Mouse (Mus musculus): ENCODE measurements around the gene Klri2. TPM values are rescaled to one million over a fixed set of nuclear protein-coding genes. Genes with fewer than 3 reads are reported as not detected.
"Not testable (repeated sequence)": the region's sequence is repeated elsewhere in the genome, so short reads cannot be mapped to it uniquely, and the experiment has no call there.

Klri2 gene
- total and polyA plus RNA-seq, 3 experiments: not detected

DNA sequence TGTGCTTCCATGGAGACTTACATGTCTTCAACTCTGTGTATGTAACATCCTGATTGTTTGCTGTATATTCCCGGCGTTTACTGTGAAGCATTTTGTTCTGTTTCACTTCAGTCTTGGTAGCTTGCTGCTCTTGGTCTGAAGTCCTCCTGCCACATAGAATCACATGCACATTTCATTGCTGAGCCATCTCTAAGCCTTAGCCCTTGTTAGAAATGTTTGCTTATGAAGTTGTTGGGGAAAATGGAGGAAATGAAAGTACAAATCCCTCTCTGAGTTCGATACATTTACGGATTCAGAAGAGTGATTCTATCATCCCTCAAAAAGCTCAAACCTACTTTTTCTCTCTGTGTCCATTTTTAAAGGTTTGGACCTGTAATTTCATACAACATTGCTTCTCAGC lies 23.3 kb downstream of the Klri2 start, which contains the start of gene Klri1:
Gene Klri1 (minus strand): TSS at position 101 of the 400 bp plus-strand sequence.
- Histone ChIP-seq H3K27ac (ENCODE audit: insufficient read depth, low read depth) (no peak within 1 kb of the TSS), H3K9me3 (replicated peaks; ENCODE audit: low read length) (no peaks in the 10 kb centered on the region), H3K4me2 (ENCODE audit: insufficient read depth, low read depth, poor library complexity, severe bottlenecking) (no peak within 1 kb of the TSS), H3K4me3 (replicated peaks in 1 of 3; ENCODE audit: low read depth in 2 of 3, low read length in 2 of 3, poor library complexity in 1 of 3) (no peak within 1 kb of the TSS), H3K27me3 (replicated peaks) (no peaks in the 10 kb centered on the region), H3K79me2 (replicated peaks; ENCODE audit: control insufficient read depth, extremely low read depth, insufficient read depth, poor library complexity, severe bottlenecking) (no peaks in the 10 kb centered on the region), H3K4me1 (ENCODE audit: control insufficient read depth in 1 of 2, insufficient read depth in 2 of 2) (peaks cover 0 to 9% of the 10 kb centered on the region in 2 experiments; a peak in 1 of 4 replicates), H3K36me3 (replicated peaks in 1 of 2; ENCODE audit: control insufficient read depth in 1 of 2, insufficient read depth in 1 of 2, low read length in 1 of 2) (no peaks in the 10 kb centered on the region), H3K9ac (ENCODE audit: insufficient read depth, low read depth) (no peak within 1 kb of the TSS)
- dilution Hi-C loops (cut with MboI; ENCODE audit: extremely low pct_ligation_motif_present, extremely low pct_unique_long_range_greater_than_20kb, low sequenced_read_pairs): no loop called here
- no peak for TF ChIP-seq KAT2A (IDR thresholded peaks at IDR 0.05; ENCODE audit: insufficient replicate concordance, low read length)
- no peak for TF ChIP-seq CHD2 (IDR thresholded peaks at IDR 0.05; ENCODE audit: low read length)
- no peak for TF ChIP-seq MYC (IDR thresholded peaks at IDR 0.05; ENCODE audit: low read depth, low read length)
- TF ChIP-seq ZC3H11A (IDR thresholded peaks at IDR 0.05; ENCODE audit: low read depth, low read length): no peak
- DNase-seq (ENCODE audit: extremely low read depth): no peak
- in situ Hi-C loops (cut with MboI; ENCODE audit: low pct_ligation_motif_present, low pct_unique_long_range_greater_than_20kb, low sequenced_read_pairs): no loop called here

DNA sequence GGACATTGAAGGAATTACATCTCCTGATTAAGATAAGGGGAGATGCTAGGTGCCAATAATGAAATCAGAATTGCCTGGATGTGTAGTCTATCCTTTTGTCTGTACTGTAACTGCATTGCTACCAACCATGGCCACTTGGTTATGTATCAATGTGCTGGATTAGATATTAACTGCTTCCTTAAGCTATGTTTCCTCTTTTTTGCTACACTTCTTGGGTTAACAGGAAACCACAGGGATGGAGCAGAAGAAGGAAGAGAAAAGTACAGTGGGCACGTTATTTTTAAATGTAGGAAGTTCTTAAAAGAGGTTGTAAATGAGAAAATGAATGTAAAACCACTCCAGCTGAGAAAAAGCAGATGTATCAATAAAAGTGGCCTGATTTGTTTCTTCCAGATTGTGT lies 26.7 kb downstream of the Klri2 start:
- Histone ChIP-seq H3K79me2 (replicated peaks; ENCODE audit: control insufficient read depth, extremely low read depth, insufficient read depth, poor library complexity, severe bottlenecking) (no peaks in the 10 kb centered on the region), H3K27ac (ENCODE audit: insufficient read depth, low read depth) (no peak overlapping the region), H3K27me3 (replicated peaks) (no peaks in the 10 kb centered on the region), H3K9ac (ENCODE audit: insufficient read depth, low read depth) (no peak overlapping the region), H3K4me2 (ENCODE audit: insufficient read depth, low read depth, poor library complexity, severe bottlenecking) (no peak overlapping the region), H3K9me3 (replicated peaks; ENCODE audit: low read length) (no peaks in the 10 kb centered on the region), H3K4me1 (ENCODE audit: control insufficient read depth in 1 of 2, insufficient read depth in 2 of 2) (peaks cover 0 to 9% of the 10 kb centered on the region in 2 experiments; a peak in 1 of 4 replicates), H3K4me3 (replicated peaks in 1 of 3; ENCODE audit: low read depth in 2 of 3, low read length in 2 of 3, poor library complexity in 1 of 3) (no peak overlapping the region), H3K36me3 (replicated peaks in 1 of 2; ENCODE audit: control insufficient read depth in 1 of 2, insufficient read depth in 1 of 2, low read length in 1 of 2) (no peaks in the 10 kb centered on the region)
- in situ Hi-C loops (cut with MboI; ENCODE audit: low pct_ligation_motif_present, low pct_unique_long_range_greater_than_20kb, low sequenced_read_pairs) (no loop called here), dilution Hi-C loops (cut with MboI; ENCODE audit: extremely low pct_ligation_motif_present, extremely low pct_unique_long_range_greater_than_20kb, low sequenced_read_pairs) (no loop called here)
- DNase-seq (ENCODE audit: extremely low read depth): no peak
- no peak for TF ChIP-seq CHD1 (IDR thresholded peaks at IDR 0.05; ENCODE audit: low read depth, low read length)
- no peak for TF ChIP-seq E2F4 (IDR thresholded peaks at IDR 0.05; ENCODE audit: insufficient replicate concordance, low read depth, low read length)
- no peak for TF ChIP-seq MAZ (IDR thresholded peaks at IDR 0.05; ENCODE audit: low read depth, low read length)
- TF ChIP-seq TCF12 (IDR thresholded peaks at IDR 0.05; ENCODE audit: low read depth, low read length): no peak
- TF ChIP-seq GABPA (IDR thresholded peaks at IDR 0.05; ENCODE audit: insufficient replicate concordance, low read depth, low read length): no peak
- TF ChIP-seq POLR2A (IDR thresholded peaks at IDR 0.05; ENCODE audit: low read depth, low read length): no peak
- TF ChIP-seq ZNF384 (IDR thresholded peaks at IDR 0.05; ENCODE audit: low read depth, low read length): no peak
- no peak for TF ChIP-seq JUN (IDR thresholded peaks at IDR 0.05; ENCODE audit: insufficient read depth, low read depth, low read length)
- TF ChIP-seq KAT2A (IDR thresholded peaks at IDR 0.05; ENCODE audit: insufficient replicate concordance, low read length): no peak
- no peak for TF ChIP-seq RAD21 (IDR thresholded peaks at IDR 0.05; ENCODE audit: low read depth, low read length)
- TF ChIP-seq MYC (IDR thresholded peaks at IDR 0.05; ENCODE audit: low read depth, low read length): no peak
- TF ChIP-seq SIN3A (IDR thresholded peaks at IDR 0.05; ENCODE audit: low read length): no peak
- no peak for TF ChIP-seq CHD2 (IDR thresholded peaks at IDR 0.05; ENCODE audit: low read length)
- no peak for TF ChIP-seq ETS1 (conservative IDR thresholded peaks at IDR 0.05; ENCODE audit: low read depth, low read length)
- TF ChIP-seq SMC3 (IDR thresholded peaks at IDR 0.05; ENCODE audit: low read depth, low read length): no peak

DNA sequence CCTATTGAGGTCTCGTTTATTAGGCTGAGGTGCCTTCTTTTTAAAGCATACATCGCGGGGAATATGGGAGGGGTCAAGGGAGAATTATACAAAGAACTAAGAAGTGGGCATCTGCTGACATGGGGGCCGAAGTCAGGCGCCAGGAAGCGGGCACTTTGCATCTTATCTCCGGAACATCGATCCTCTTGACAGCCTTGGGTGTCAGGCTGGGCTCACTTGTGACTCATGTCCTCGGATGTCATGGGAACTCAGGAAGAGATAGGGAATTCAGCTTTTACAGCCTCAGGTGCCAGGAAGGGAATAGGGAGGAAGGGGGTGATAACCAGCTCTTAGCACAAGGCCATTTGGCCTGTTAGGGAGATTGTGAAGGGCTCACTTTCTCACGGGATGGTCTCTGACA lies 48.8 kb downstream of the Klri2 start:
- H3K27ac ChIP-seq (ENCODE audit: insufficient read depth, low read depth); H3K9ac ChIP-seq (ENCODE audit: insufficient read depth, low read depth); in situ Hi-C loops (cut with MboI; ENCODE audit: low pct_ligation_motif_present, low pct_unique_long_range_greater_than_20kb, low sequenced_read_pairs); H3K27me3 ChIP-seq (replicated peaks); H3K36me3 ChIP-seq (replicated peaks in 1 of 2; ENCODE audit: control insufficient read depth in 1 of 2, insufficient read depth in 1 of 2, low read length in 1 of 2); H3K9me3 ChIP-seq (replicated peaks; ENCODE audit: low read length); H3K4me1 ChIP-seq (ENCODE audit: control insufficient read depth in 1 of 2, insufficient read depth in 2 of 2); H3K4me2 ChIP-seq (ENCODE audit: insufficient read depth, low read depth, poor library complexity, severe bottlenecking); H3K79me2 ChIP-seq (replicated peaks; ENCODE audit: control insufficient read depth, extremely low read depth, insufficient read depth, poor library complexity, severe bottlenecking); dilution Hi-C loops (cut with MboI; ENCODE audit: extremely low pct_ligation_motif_present, extremely low pct_unique_long_range_greater_than_20kb, low sequenced_read_pairs); DNase-seq (ENCODE audit: extremely low read depth); H3K4me3 ChIP-seq (replicated peaks in 1 of 3; ENCODE audit: low read depth in 2 of 3, low read length in 2 of 3, poor library complexity in 1 of 3): not testable (repeated sequence)

All from CH12.LX (cell line).